Mouse (Mus musculus): ENCODE results near the gene Tpk1.
A peak's percentile ranks its signal among the peaks of the same experiment; 100 is the strongest.

Gene Tpk1

GRCm38 (mm10) chr6:43354562-43355241 is 311.4 kb downstream of the Tpk1 start:
- no peak for DNase-seq (ENCODE audit: low read depth, low spot score)

GRCm38 (mm10) chr6:43353446-43353845 is 312.6 kb downstream of the Tpk1 start:
- DNase-seq (ENCODE audit: low read depth, low spot score) = no peak

GRCm38 (mm10) chr6:43349083-43349482 is 317.0 kb downstream of the Tpk1 start:
- DNase-seq (ENCODE audit: low read depth, low spot score) = no peak

GRCm38 (mm10) chr6:43347637-43348036 is 318.4 kb downstream of the Tpk1 start:
- DNase-seq (ENCODE audit: low read depth, low spot score) = no peak

GRCm38 (mm10) chr6:43343006-43343405 is 323.1 kb downstream of the Tpk1 start:
- DNase-seq (ENCODE audit: low read depth, low spot score) = no peak

GRCm38 (mm10) chr6:43342386-43342785 is 323.7 kb downstream of the Tpk1 start:
- no peak for DNase-seq (ENCODE audit: low read depth, low spot score)

- no peak for DNase-seq (ENCODE audit: low read depth, low spot score)
These were observed 327.3 kb downstream of the Tpk1 start for GRCm38 (mm10) chr6:43338804-43339203.

- DNase-seq (ENCODE audit: low read depth, low spot score) = no peak
These were observed 328.6 kb downstream of the Tpk1 start for GRCm38 (mm10) chr6:43337491-43337961.

GRCm38 (mm10) chr6:43335619-43336234 is 330.4 kb downstream of the Tpk1 start:
- DNase-seq (ENCODE audit: low read depth, low spot score) = no peak

- DNase-seq (ENCODE audit: low read depth, low spot score) = no peak
These were observed 332.6 kb downstream of the Tpk1 start for GRCm38 (mm10) chr6:43333479-43333878.

GRCm38 (mm10) chr6:43312961-43313656 is 353.0 kb downstream of the Tpk1 start:
- DNase-seq (ENCODE audit: low read depth, low spot score) = no peak

- no peak for DNase-seq (ENCODE audit: low read depth, low spot score)
These were observed 353.5 kb downstream of the Tpk1 start for GRCm38 (mm10) chr6:43312546-43312945.

GRCm38 (mm10) chr6:43310071-43310470 is 356.0 kb downstream of the Tpk1 start:
- no peak for DNase-seq (ENCODE audit: low read depth, low spot score)

- DNase-seq (ENCODE audit: low read depth, low spot score) = no peak
These were observed 356.6 kb downstream of the Tpk1 start, which contains the start of gene Nobox for GRCm38 (mm10) chr6:43309454-43309853. Gene Nobox (minus strand): TSS chr6:43309554.

- DNase-seq (ENCODE audit: low read depth, low spot score) = peak; percentile 5
These were observed 368.6 kb downstream of the Tpk1 start for GRCm38 (mm10) chr6:43297508-43297850.

- DNase-seq (ENCODE audit: low read depth, low spot score) = peak; percentile 17
These were observed 369.1 kb downstream of the Tpk1 start for GRCm38 (mm10) chr6:43296798-43297507.

GRCm38 (mm10) chr6:43295908-43296307 is 370.2 kb downstream of the Tpk1 start:
- no peak for DNase-seq (ENCODE audit: low read depth, low spot score)

All from retina, postnatal 7 days (tissue).